Comparison of ENCODE assay signal across 8 mouse cellular contexts in the genomic region with DNA sequence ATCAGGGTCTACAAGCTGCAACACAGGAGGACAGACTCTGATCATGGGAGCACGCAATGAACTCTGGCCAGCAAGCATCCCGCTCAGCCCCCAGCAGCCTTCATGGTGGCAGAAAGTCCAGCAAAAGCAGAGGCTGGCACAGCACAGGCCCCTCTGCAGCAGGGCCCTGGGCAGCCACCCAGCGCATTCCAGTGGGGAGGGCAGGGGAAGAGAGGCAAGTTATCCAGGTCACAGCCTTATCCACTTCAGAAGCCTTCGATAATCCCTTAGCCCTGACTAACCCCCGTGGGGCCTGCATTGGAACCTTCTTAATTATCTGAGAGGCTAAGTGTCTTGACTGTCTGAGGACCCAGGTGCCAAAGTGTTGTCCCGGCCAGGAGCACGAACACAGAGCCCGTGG. TPM values are rescaled to one million over a fixed set of nuclear protein-coding genes. Genes with fewer than 3 reads are reported as not detected.
DNase-seq lines count a peak whose midpoint lies in the region; ATAC-seq and TF ChIP-seq lines count a peak whose summit lies in the region.
"Had no signal": no experiment of that assay in that cellular context is flagged by ENCODE, and none has a peak within 500 bp of the region (broad histone marks: within the 10 kb centered on the region; RNA-seq: fewer than 3 reads in every experiment).

No protein-coding gene starts in this region.

- no peak for TF ChIP-seq POLR2A in limb, embryonic 14.5 days (IDR thresholded peaks at IDR 0.05; ENCODE audit: borderline replicate concordance, extremely low read depth, insufficient read depth, insufficient read length)

- H3K9ac ChIP-seq in limb, embryonic 14.5 days (ENCODE audit: low read depth, low read length, severe bottlenecking) = 0 out of 2 replicates have a peak overlapping the region, but pooled peaks have one; percentile 21

- H3K27ac ChIP-seq in limb, embryonic 14.5 days (replicated peaks; ENCODE audit: low read depth, low read length) = no peak overlapping the region

- no peak overlapping the region for H3K4me3 ChIP-seq in limb, embryonic 14.5 days (replicated peaks; ENCODE audit: low read length)

- no peak overlapping the region for H3K4me2 ChIP-seq in limb, embryonic 14.5 days (replicated peaks; ENCODE audit: low read depth, low read length, severe bottlenecking)

- H3K9me3 ChIP-seq in limb, embryonic 14.5 days (ENCODE audit: control insufficient read depth, low read length) = no peaks in the 10 kb centered on the region

- H3K4me1 ChIP-seq in limb, embryonic 14.5 days (ENCODE audit: control insufficient read depth, insufficient read depth, low read length) = peaks cover 9% of the 10 kb centered on the region; the same call in 1 of the 2 replicates

- H3K27me3 ChIP-seq in limb, embryonic 14.5 days (ENCODE audit: control insufficient read depth, insufficient read depth, low read length) = no peaks in the 10 kb centered on the region

- 42% methylated on average over 8 of the region's 8 CpGs for WGBS in limb, embryonic 14.5 days

- H3K36me3 ChIP-seq in limb, embryonic 14.5 days (ENCODE audit: control insufficient read depth, insufficient read depth, low read length) = no peaks in the 10 kb centered on the region

- no peak for ATAC-seq in limb, embryonic 14.5 days (ENCODE audit: low FRiP score, low read depth)
- no peak for ATAC-seq in inflammation-experienced regulatory T-cells, adult 6 months

- peak; percentile 49 for DNase-seq in MN1 (ENCODE audit: low spot score)
- peak; percentile 37 to 38 for DNase-seq in adrenal gland, adult 18-20 months (ENCODE audit: low spot score in 2 of 2)
- DNase-seq in heart, adult 8-10 months (ENCODE audit: low spot score) = peak; percentile 38
- DNase-seq in limb, embryonic 14.5 days (ENCODE audit: low spot score) = no peak
- no peak for DNase-seq in left cerebral cortex, adult 9 months (ENCODE audit: low spot score in 2 of 2)
- no peak for DNase-seq in cerebellum, adult 11-12 months

RNA-seq across cellular contexts. Expression of gene Pla2g2d, which starts 43.6 kb away (rescaled TPM):
- total RNA-seq in adrenal gland, adult 18-20 months (2021) = 1 to 10 TPM; 1.3 to 2.5 TPM
- total RNA-seq in heart, adult 8-10 months (2022) = 1 to 10 TPM in 2 of 4 experiments, under 1 TPM in 1, not detected in 1; 0.44 to 1.9 (median 1.2) TPM
- polyA plus RNA-seq in limb, embryonic 14.5 days (2012; rRNA removed) = 0.06 and 0.15 TPM in 2 replicates
- polyA plus RNA-seq in limb, embryonic 14.5 days (2014; fragmentation: Nextera tagmentation; extraction: Ambion mirVana) = 0.10 and 0.55 TPM in 2 replicates
- 1 to 10 TPM in 1 of 3 experiments, under 1 TPM in 2; 0.20 to 3.8 (median 0.67) TPM for polyA plus RNA-seq in inflammation-experienced regulatory T-cells, adult 6 months (2017; shearing (Covaris generic))

RNA-seq across cellular contexts. Expression of gene Pla2g5, which starts 44.2 kb away (rescaled TPM):
- total RNA-seq in adrenal gland, adult 18-20 months (2021) = 10 to 100 TPM; 10.7 to 22.4 TPM
- total RNA-seq in heart, adult 8-10 months (2022) = 10 to 100 TPM; 32.9 to 44.0 (median 38.3) TPM
- polyA plus RNA-seq in limb, embryonic 14.5 days (2012; rRNA removed) = 1.3 and 1.7 TPM in 2 replicates
- polyA plus RNA-seq in limb, embryonic 14.5 days (2014; fragmentation: Nextera tagmentation; extraction: Ambion mirVana) = 0.62 and 0.73 TPM in 2 replicates
- not detected for polyA plus RNA-seq in inflammation-experienced regulatory T-cells, adult 6 months (2017; shearing (Covaris generic))

RNA-seq across cellular contexts. Expression of gene Gm13030, which starts 54.7 kb away (rescaled TPM):
- not detected for total RNA-seq in adrenal gland, adult 18-20 months (2021)
- total RNA-seq in heart, adult 8-10 months (2022) = not detected
- not detected in 2 replicates for polyA plus RNA-seq in limb, embryonic 14.5 days (2012; rRNA removed)
- polyA plus RNA-seq in limb, embryonic 14.5 days (2014; fragmentation: Nextera tagmentation; extraction: Ambion mirVana) = not detected in 2 replicates
- not detected for polyA plus RNA-seq in inflammation-experienced regulatory T-cells, adult 6 months (2017; shearing (Covaris generic))
- polyA plus RNA-seq: hindbrain, embryonic 11.5 days had no signal

RNA-seq across cellular contexts. Expression of gene Pla2g2e, which starts 58.6 kb away (rescaled TPM):
- total RNA-seq in adrenal gland, adult 18-20 months (2021) = 1 to 10 TPM; 1.6 to 3.1 TPM
- 1 to 10 TPM in 1 of 4 experiments, not detected in 3; 2.0 TPM for total RNA-seq in heart, adult 8-10 months (2022)
- polyA plus RNA-seq in limb, embryonic 14.5 days (2012; rRNA removed) = 0.09 TPM in 1 of 2 replicates, not detected in the other
- polyA plus RNA-seq in limb, embryonic 14.5 days (2014; fragmentation: Nextera tagmentation; extraction: Ambion mirVana) = not detected in 2 replicates
- not detected for polyA plus RNA-seq in inflammation-experienced regulatory T-cells, adult 6 months (2017; shearing (Covaris generic))
- polyA plus RNA-seq: hindbrain, embryonic 11.5 days had no signal

Comparison
In these comparisons a context has a peak if more than half of its experiments do, and no peak if none do; other contexts are left out.
1. DNase-seq: peak in MN1 (single experiment), adrenal gland, adult 18-20 months (2 of 2) and heart, adult 8-10 months (single experiment); none in limb, embryonic 14.5 days (single experiment), left cerebral cortex, adult 9 months (0 of 2) and cerebellum, adult 11-12 months (single experiment).